Mouse (Mus musculus): ENCODE results near the gene Mettl26. TPM values are rescaled to one million over a fixed set of nuclear protein-coding genes. Genes with fewer than 3 reads are reported as not detected.
"Not testable (repeated sequence)": the region's sequence is repeated elsewhere in the genome, so short reads cannot be mapped to it uniquely, and the experiment has no call there.

The Mettl26 gene
- polyA plus RNA-seq, 3 experiments from 2014 or later: 91.1 to 121 (median 98.2) TPM

DNA sequence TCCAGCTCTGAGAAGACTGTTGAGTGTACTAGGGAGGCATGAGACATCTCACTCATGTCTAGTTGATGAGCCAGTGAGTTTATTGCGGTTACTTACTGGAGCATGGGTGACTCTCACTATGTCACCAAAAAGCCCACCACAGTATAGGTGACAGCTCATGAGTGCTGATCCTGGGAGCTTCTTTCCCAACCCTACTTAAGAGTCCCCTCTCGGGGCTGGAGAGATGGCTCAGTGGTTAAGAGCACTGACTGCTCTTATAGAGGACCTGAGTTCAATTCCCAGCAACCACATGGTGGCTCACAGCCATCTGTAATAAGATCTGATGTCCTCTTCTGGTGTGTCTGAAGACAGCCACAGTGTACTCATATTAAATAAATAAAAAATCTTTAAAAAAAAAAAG is 4.9 kb upstream of the Mettl26 start:
- no peak for ATAC-seq

DNA sequence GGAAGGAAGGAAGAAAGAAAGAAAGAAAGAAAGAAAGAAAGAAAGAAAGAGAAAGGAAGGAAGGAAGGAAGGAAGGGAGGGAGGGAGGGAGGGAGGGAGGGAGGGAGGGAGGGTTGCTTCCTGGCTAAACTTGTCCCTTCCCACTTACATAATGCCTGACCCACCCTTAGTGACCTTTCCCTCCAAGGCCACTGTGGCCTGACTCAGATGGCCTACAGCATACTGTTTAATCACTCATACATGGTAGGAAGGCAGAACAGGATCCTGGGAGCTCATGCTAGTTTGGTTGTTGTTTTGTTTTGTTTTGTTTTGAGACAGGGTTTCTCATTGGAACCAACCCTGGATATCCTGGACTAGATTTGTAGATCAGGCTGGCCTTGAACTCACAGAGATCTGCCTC is 3.3 kb upstream of the Mettl26 start:
- ATAC-seq: not testable (repeated sequence)

DNA sequence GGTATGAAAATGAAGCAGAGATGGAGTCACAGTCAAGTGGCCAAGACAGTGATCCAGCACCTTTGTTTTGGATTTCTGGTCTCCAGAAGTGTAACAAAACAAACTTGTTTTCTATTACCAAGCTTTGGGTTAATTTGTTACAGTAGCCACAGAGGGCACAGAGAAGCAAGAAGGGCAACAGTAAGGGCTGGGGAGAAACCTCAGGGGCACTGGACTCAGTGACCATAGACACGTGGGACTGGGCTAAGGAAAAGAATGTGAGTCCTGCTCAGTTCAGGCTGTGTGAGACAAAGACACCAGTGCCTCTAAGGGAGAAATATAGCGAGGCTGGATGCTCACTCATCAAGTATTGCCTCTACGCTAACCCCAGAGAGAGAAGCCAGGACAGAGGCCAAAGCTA is 2.2 kb upstream of the Mettl26 start:
- ATAC-seq: no peak

DNA sequence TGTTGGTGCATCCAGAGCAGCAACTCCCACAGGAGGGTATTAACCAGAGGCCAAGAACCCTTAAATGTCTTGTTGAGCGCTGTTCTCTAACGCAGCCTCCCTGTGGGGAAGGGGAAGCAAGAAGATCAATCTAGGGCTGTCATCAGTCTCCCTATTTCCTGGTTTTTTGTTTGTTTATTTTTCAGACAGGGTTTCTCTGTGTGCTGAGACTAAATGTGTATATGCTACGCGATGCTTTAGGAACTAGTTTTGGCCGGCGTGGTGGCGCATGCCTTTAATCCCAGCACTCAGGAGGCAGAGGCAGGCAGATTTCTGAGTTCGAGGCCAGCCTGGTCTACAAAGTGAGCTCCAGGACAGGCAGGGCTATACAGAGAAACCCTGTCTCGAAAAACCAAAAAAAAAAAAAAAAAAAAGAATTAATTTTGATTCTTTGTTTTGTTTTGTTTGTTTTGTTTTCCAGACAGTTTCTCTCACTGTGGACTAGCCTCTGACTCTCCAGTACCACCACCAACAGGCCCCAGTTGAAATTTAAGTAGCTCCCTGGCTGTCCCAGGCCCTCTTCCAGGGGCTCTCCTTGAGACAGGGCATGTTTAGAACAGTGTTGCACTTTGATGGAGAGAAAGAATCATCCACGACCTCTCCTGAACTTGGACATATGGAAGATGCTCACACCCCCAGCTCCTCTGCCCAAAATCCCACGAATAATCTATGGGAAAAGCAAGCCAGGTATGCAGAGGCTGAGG is 1.3 kb upstream of the Mettl26 start:
- no peak for ATAC-seq

DNA sequence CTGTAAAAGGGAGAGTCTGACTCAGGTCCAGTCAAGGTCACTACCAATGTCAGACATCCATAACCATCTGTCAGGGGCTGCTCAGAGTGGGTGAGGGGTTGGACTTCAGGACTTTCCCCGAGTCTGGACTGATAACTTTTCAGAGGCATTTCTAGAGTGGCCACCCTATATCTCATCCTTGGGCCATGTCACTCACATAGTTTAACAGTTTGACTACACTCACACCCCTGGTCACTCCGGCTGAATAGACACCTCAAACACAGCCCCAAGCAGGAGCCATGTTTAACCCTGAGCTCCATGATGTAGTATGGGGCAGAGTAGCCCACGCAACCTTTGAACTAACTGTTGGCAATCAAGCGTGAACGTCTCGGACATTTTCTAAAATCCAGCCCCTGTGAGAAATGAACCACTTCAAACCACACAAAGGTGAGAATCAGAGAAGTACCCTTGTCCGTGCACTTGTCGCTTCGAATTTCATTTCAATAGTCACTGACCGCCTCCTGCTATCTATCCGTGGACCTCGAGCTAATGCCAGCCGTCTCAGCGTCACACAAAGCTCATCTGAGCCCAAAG is 640 bp upstream of the Mettl26 start:
- ATAC-seq: no peak

DNA sequence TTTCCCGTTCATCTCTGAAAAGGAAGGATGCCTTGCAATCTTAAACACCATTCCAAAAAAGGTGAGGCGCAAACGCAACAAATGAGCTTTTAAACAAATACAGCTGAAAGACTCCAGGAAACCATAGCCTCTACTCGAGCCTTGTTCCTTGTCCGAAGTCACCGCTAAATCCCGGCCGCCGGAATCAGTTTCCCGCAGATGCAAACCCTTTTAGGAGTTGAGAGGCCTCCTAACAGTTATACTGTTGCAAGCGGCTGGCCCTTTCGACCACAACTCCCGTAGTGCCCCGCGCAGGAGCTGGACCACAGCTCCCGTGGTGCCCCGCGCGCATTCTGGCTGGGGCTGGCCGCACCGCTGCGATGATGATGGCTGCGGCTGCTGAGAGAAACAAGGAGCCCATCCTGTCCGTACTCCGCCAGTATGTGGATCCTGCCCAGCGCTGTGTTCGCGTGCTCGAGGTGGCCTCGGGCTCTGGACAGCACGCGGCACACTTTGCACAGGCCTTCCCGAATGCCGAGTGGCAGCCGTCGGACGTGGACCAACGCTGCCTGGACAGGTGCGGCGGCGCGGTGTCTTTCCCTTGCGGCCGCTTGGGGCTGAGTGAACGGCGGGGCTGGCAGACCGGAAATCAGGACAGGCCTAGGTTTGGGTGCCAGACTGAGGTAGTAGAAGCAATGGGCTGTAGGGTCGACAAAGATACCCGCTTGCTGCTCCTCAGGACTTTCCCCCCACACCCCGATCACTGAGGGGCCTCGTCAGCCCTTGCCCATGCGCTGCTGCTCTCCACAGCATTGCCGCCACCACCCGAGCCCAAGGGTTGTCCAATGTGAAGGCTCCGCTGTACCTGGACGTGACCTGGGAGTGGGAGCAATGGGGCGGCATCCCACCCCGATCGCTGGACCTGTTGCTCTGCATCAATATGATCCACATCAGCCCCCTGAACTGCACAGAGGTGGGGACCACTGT is 580 bp downstream of the Mettl26 start:
- ATAC-seq: peak; percentile 77

DNA sequence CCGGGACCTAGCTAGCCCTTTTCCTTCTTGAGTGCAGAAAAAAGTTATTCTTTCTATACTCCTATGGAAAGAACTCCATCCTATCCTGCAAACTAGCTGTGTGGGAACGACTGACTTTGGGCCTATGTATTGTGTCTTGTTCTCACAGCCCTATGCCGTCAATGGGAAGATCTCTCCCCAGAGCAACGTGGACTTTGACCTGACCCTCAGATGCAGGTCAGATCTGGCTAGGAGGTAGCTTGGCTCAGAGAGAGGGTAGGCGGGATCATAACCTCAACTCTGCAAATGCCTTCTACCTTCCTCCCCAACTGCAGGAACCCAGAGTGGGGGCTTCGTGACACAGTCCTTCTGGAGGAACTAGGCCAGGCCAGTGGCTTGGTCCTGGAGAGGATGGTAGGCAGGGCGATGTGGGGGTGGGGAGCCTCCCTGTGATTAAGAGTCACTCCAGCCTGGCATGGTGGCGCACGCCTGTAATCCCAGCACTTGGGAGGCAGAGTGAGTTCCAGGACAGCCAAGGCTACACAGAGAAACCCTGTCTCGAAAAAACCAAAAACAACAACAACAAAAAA is 1.6 kb downstream of the Mettl26 start:
- no peak for ATAC-seq

DNA sequence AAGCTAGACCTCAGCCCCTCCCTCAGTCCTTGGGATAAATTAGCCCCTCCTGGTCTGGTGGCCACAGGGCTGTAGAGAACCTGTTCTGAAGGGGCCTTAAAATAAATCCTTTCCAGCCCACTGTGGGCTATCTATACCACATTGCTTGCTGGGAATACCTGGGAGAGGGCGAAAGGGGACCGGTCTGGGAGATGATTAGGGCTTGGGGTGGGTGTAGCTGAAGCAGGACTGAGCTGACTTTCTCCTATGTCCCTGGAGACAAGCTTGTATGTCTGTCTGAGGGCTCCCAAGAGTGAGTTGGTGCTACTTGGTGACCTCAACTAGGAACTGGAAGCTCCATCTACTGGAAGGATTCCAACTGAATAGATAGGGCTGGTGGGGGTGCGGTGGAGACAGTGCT is 2.2 kb downstream of the Mettl26 start:
- ATAC-seq: no peak

DNA sequence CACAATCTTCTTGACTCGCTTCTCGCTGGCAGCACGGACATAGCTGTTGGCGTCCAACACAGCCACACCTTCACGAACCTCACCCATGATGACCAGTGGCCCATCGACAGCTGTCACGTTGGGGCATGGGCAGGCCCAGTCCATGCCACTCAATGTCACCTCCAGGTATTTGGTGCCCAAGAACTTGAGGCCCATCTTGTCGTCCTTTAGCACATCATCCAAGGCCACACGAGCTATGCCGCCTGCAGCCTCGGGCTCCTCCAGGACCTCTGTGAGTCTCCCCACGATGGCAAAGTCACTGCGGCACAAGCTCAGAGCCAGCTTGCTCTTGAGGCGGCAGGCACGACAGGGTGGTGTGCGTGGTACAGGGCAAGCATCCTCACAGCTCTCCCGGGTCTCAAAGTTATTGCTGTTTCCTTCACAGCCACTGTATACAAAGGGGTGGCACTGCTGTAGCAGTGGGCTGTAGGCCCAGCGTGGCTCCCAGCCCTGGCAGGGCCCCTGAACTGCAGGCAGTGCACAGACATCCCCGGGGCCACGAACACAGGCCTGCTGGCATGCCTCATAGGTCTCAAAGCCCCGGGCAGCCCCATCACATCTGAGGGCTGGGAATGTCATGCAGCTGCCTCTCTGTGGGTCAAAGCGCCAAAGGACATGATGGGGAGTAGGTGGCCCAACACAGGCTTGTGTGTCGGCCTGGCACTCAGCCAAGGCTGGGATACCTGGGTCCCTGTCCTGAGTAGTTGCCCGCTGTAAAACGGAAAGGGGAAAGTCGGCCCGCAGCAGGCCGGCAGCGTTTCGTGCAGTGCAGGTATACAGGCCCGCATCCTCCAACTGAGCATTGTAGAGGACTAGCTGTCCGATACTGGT is 3.1 kb downstream of the Mettl26 start:
- no peak for ATAC-seq

DNA sequence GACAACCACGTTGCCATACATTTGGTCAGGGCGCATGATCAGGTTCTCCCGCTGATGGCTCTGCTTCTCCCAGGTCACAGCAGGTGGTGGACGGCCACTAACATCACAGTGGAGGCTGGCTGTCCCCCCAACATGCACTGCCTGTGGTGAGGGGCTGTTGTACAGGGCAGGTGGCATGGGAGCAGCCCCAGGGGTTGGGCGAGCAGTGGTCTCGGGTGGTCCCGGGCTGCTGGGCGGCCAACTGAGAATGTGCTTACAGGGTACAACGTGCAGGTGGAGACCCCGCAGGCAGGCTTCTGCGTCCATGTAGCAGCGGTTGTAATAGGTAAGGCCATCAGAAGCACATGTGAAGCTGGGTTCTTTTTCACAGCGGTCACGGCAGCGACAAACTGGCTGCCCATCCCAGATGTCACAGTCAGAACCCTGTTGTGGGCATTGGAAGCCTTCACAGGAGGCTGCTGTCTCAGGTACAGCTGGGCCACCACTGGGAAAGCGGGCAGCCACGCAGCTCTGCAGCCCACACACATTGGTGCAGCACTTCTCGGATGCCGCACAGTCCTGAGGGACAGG is 3.8 kb downstream of the Mettl26 start:
- no peak for ATAC-seq

DNA sequence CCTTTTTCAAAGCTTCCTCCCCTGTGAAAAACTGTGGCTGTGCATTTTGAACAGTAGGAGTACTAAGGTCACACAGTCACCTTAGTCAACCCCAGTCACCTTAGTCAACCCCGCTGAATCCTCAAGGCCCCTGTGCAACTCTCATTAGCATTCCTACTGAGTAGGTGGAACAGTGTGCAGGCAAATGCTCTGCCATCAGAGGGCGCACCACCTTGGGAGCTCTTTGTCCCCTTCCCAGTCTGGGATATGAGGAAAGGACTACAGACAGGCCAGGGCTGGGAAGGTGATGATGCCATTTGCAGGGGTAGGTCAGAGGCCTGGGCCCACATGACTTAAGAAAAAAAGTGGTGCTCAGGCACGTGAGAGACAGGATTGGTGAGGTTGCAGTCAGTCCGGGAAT is 4.4 kb downstream of the Mettl26 start:
- ATAC-seq: no peak

DNA sequence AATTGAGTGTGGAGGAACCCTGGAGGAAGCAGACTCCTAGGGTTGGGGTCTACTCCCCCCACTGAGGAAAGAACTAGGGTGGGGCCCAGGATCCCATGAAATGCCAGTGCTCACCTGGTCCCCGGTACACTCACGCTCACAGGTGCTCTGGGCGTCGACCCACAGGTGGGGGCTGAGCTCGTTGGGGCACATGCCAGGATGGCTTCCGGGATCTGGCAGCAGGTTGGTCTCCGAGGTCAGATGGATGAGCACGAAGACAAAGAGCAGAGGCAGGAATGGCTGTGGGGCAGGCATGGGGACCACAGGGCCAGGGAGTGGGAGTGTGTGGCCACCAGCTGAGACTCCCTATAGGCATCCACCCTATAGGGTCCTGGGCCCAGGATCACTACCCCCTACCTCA is 4.9 kb downstream of the Mettl26 start:
- no peak for ATAC-seq

DNA sequence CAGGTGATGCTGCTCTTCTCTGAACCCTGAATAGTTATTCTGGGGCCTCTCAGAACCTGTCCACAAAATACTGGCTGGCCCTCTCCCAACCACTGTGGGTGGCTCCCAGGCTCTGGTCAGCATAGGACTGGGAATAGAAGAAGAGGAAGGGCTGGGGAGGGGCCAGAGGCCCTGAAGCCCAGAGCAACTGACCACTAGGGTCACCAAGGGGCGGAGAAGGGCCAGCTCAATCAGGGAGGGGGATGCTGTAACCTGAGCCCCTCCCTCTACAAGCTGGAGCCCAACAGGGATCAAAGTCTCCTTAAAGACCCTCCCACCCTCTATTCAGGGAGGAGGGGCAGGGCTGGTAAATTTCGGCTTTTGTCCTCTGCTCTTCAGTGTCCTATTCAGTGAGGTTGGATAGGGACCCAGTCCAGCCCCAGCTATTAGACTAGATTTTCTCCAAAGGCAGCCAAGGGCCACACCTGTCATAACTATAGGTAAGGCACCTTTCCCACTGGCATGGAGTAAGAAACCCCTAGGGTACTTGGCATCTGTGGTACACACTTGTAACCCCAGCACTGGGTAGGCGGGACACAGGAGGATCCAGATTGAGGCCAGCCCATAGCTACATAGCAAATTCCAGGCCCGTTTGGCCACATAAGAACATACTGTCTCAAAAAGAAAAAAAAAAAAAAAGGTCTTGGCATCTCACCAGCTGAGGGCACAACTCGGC is 5.5 kb downstream of the Mettl26 start, which contains the start of gene Wfikkn1:
Gene Wfikkn1 (minus strand): TSS at position 663 of the 715 bp plus-strand sequence.
- no peak for ATAC-seq

DNA sequence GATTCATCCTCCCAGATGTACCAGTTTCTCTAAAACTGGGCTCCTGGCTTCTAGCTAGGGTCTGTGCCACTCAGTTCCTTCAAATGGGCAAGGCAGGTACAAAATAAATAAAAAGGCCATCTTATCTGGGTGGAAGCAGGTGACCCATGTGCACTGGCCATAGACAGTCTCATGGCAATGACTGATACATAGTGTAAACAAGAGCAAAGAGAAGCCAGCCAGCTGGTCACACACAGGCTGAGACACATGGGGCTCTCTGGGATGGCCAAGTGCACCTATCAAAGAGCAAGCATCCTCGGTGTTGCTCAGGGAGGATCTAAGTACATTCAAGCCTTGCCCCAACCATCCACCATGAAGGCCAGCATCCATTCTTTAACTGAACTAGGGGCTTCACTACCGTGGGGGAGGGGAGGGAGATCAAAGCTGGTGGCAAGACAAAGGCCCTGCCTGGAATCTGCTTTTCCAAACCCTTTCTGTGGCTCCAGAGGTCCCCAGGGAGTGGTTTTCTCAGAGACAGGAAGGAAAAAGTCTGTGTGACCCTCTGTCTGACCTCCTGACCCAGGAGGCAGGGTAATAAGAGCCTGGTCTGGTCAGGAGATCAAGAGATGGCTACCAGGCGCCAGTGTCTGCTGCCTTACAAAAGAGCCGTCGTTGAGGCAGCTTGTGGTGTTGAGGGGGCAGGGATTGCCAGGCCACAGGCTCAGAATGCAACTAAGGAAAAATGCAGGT is 6.2 kb downstream of the Mettl26 start:
- ATAC-seq: no peak

DNA sequence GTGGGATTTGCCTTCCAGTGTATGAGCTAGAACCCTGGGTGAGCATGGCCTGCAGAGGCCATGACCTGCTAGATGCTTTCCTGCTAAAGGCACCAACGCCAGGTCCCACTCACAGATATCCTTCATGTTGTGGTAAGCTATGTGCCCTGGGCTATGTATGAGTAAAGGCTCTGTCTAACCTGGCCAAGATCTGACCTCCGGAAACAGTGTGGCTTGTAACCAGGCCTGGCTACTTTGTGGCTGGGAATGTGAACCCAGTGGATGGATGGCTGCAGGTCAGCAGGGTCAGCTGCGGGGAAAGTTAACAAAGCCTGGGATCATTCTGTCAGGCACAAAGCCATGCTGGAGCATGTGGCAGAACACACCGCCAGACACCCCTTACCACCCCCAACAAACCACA is 6.8 kb downstream of the Mettl26 start:
- ATAC-seq: no peak

DNA sequence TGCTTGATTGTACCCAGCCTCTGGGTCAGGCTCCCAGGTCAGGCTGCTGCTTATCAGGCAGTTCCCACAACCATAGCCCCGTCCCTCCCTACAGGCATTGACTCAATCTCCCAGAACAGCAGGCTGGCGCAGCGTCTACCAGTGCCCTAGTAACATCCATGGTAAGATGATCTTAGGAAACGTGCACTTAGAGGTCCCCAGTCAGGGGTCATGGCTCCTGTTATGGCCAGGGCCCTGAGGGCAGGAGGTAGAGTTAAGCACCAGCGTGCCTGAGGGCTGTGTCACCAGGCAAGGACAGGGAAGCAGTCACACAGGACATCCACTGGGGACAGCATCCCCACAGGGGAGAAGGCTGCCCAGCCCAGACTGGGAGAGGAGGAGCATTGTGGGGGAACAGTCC is 7.4 kb downstream of the Mettl26 start:
- no peak for ATAC-seq

DNA sequence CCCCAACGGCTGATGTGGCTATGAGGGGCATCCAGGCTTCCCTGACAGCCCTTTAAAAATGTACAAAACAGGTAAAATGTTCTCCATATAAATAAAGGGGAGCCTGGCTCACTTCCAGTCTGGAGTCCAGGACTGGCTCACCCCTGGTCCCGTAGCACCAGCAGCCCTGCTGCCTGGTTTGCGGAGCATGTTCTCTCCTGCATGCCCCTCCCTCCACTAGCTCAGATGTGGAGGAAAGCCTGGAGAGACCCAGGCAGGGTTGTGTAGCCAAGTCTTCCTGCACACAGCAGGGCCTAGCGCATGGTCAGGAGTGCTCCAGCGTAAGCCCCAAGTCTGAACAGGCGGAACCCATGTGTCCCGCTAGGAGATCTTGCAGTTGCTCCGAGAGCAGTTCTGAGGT is 8.4 kb downstream of the Mettl26 start:
- no peak for ATAC-seq

DNA sequence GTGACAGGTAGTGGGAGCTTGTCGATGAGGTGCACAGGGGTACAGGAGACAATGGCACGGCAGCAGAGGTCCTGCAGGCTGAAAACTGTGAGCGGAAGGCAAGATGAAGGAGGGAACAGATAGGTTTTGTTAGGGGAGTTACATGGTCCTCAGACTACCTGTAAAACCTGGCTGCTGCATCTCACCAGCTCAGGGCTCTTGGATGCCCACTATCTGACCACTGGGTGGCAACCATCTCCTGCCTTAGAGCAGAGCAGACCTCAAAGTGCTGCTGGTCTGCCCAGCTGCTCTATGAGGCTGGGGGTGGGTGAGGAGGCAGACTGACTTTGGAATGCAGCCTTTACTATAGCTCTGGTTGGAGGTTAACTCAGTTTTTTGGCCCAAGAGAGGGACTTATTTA is 8.9 kb downstream of the Mettl26 start:
- ATAC-seq: no peak

DNA sequence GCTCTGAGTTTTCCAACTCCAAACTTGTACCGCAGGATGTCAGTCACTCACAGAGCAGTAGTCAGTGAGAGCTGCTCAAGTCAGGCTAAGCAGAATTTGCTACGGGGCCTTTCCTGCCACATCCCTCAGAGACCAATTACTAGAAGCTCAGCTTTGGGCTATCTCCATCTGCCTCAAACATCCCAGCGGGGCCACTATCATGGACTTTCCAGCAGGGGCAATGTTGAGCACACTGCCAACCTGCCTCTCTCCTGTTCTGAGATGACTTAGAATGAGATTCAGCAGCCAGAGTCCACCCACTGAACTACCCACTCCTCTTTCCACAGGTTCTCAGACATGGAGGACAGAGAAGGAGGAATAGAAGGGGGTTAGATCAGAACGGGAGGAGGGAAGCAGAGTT is 10.8 kb downstream of the Mettl26 start:
- ATAC-seq: no peak

DNA sequence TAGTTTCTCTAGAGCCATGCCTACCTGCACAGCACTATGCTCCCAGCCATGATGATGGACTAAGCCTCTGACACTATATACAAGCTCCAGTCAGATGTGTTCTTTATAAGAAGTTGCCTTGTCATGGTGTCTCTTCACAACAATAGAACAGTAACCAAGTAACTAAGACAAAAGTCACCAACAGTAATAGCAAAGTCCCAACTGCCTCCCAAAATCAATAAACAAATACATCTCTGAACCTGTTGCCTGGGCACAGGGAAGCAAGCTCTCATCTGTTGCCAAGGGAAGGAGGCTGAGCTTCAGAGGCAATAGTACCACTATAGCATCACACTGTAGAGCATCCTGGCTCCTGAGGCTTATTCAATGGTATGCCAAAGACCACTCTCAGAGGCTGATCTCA is 11.9 kb downstream of the Mettl26 start:
- no peak for ATAC-seq
